Mouse (Mus musculus) thymus, postnatal 25 days (tissue): ENCODE measurements at regions not wholly inside any gene's neighbourhood (a gene's known extent, or its start where the extent isn't known, plus 50 kb on each side); places are given as distances from the start of the nearest gene placed in this dataset.
"Not testable (repeated sequence)": the region's sequence is repeated elsewhere in the genome, so short reads cannot be mapped to it uniquely, and the experiment has no call there.

Source experiments
- DNase-seq: peaks from one replicate; pipeline ENCODE4 v3.0.0; 2022

- no peak for DNase-seq
Measured at GRCm38 (mm10) chr6:84310635-84311241, 283.0 kb downstream of the Cyp26b1 start.

GRCm38 (mm10) chr6:84307556-84307955 is 286.2 kb downstream of the Cyp26b1 start:
- DNase-seq = no peak

- no peak for DNase-seq
Measured at GRCm38 (mm10) chr6:84306585-84306984, 287.1 kb downstream of the Cyp26b1 start.

- DNase-seq = no peak
Measured at GRCm38 (mm10) chr6:84305093-84305492, 288.6 kb downstream of the Cyp26b1 start.

GRCm38 (mm10) chr6:84302916-84303315 is 290.8 kb downstream of the Cyp26b1 start:
- DNase-seq = not testable (repeated sequence)

- DNase-seq = no peak
Measured at GRCm38 (mm10) chr6:84299936-84300335, 291.5 kb downstream of the Dysf start.

GRCm38 (mm10) chr6:84299146-84299545 is 290.8 kb downstream of the Dysf start:
- no peak for DNase-seq

GRCm38 (mm10) chr6:84273907-84274306 is 265.5 kb downstream of the Dysf start:
- not testable (repeated sequence) for DNase-seq

- DNase-seq = no peak
Measured at GRCm38 (mm10) chr6:84272520-84273311, 264.3 kb downstream of the Dysf start.

- DNase-seq = no peak
Measured at GRCm38 (mm10) chr6:84271966-84272365, 263.6 kb downstream of the Dysf start.

GRCm38 (mm10) chr6:84271441-84271840 is 263.1 kb downstream of the Dysf start:
- no peak for DNase-seq

GRCm38 (mm10) chr6:84270518-84271165 is 262.3 kb downstream of the Dysf start:
- no peak for DNase-seq

- DNase-seq = no peak
Measured at GRCm38 (mm10) chr6:84269478-84269877, 261.1 kb downstream of the Dysf start.

- DNase-seq = peak; percentile 25
Measured at GRCm38 (mm10) chr6:84269023-84269422, 260.6 kb downstream of the Dysf start.

- DNase-seq = no peak
Measured at GRCm38 (mm10) chr6:84268111-84268510, 259.7 kb downstream of the Dysf start.

GRCm38 (mm10) chr6:84267526-84267925 is 259.1 kb downstream of the Dysf start:
- no peak for DNase-seq

- DNase-seq = no peak
Measured at GRCm38 (mm10) chr6:84266736-84267135, 258.3 kb downstream of the Dysf start.

- no peak for DNase-seq
Measured at GRCm38 (mm10) chr6:84264681-84265080, 256.3 kb downstream of the Dysf start.

GRCm38 (mm10) chr6:84263686-84264085 is 255.3 kb downstream of the Dysf start:
- no peak for DNase-seq

- DNase-seq = no peak
Measured at GRCm38 (mm10) chr6:84262766-84263165, 254.4 kb downstream of the Dysf start.

GRCm38 (mm10) chr6:84261483-84261882 is 253.1 kb downstream of the Dysf start:
- no peak for DNase-seq
